ENCODE assay signal across 31 mouse cellular contexts in the genomic region with DNA sequence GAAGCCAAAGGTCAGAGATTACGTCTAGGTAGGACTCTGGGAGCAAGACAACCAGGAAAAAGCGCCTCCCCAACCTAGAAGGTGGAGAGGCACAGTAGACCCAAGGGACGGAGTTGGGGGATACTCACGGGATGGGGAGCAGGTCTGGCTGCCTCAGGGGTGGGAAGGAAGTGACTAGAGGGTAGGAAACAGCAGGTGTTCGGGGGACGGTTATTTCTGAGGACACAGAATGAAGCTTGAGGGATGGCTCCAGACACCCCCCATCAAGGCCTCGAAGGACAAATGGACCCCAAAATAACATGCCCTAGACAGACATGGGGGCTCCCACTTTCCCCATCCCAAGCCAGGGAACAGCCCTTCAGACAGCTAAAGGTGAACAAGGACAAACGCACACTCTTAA. TPM values are rescaled to one million over a fixed set of nuclear protein-coding genes. Genes with fewer than 3 reads are reported as not detected.
DNase-seq lines count a peak whose midpoint lies in the region; ATAC-seq and TF ChIP-seq lines count a peak whose summit lies in the region.
"Had no signal": no experiment of that assay in that cellular context is flagged by ENCODE, and none has a peak within 500 bp of the region (broad histone marks: within the 10 kb centered on the region; RNA-seq: fewer than 3 reads in every experiment).

No protein-coding gene starts in this region.

- no peak for TF ChIP-seq EP300 in lung, postnatal 0 days (IDR thresholded peaks at IDR 0.05)

- H3K36me3 ChIP-seq in liver, embryonic 11.5 days (ENCODE audit: control insufficient read depth, insufficient read depth, low read length) = peaks cover 16% of the 10 kb centered on the region
- H3K36me3 ChIP-seq in lung, postnatal 0 days (ENCODE audit: insufficient read depth, low read length) = peaks cover 17% of the 10 kb centered on the region; the same call in 1 of the 2 replicates

- no peaks in the 10 kb centered on the region for H3K9me3 ChIP-seq in liver, embryonic 11.5 days (ENCODE audit: control insufficient read depth, low read length)
- no peaks in the 10 kb centered on the region for H3K9me3 ChIP-seq in lung, postnatal 0 days (ENCODE audit: low read length)
- H3K9me3 ChIP-seq: embryonic facial prominence, embryonic 10.5 days; embryonic facial prominence, embryonic 15.5 days; forebrain, embryonic 13.5 days; intestine, embryonic 15.5 days; limb, embryonic 12.5 days; midbrain, embryonic 13.5 days; neural tube, embryonic 13.5 days had no signal

- no peak overlapping the region for H3K9ac ChIP-seq in liver, embryonic 11.5 days (ENCODE audit: low read depth, low read length)
- no peak overlapping the region for H3K9ac ChIP-seq in lung, postnatal 0 days (replicated peaks; ENCODE audit: low read depth)
- H3K9ac ChIP-seq: embryonic facial prominence, embryonic 15.5 days; forebrain, embryonic 13.5 days; intestine, embryonic 15.5 days; limb, embryonic 12.5 days; liver, embryonic 14.5 days; lung, embryonic 14.5 days; midbrain, embryonic 13.5 days; neural tube, embryonic 13.5 days had no signal

- no peaks in the 10 kb centered on the region for H3K27me3 ChIP-seq in liver, embryonic 11.5 days (replicated peaks; ENCODE audit: control insufficient read depth, insufficient read depth, low read length)
- H3K27me3 ChIP-seq in lung, postnatal 0 days (replicated peaks; ENCODE audit: insufficient read depth, low read length) = no peaks in the 10 kb centered on the region
- H3K27me3 ChIP-seq: embryonic facial prominence, embryonic 15.5 days; forebrain, embryonic 13.5 days; intestine, embryonic 15.5 days; limb, embryonic 12.5 days; midbrain, embryonic 13.5 days; neural tube, embryonic 13.5 days had no signal

- H3K4me2 ChIP-seq in liver, embryonic 11.5 days = peak overlapping the region; percentile 46; the same call in 1 of the 2 replicates
- no peak overlapping the region for H3K4me2 ChIP-seq in lung, postnatal 0 days (replicated peaks; ENCODE audit: low read depth, low read length)
- H3K4me2 ChIP-seq: embryonic facial prominence, embryonic 15.5 days; forebrain, embryonic 13.5 days; intestine, embryonic 15.5 days; limb, embryonic 12.5 days; lung, embryonic 14.5 days; midbrain, embryonic 13.5 days; neural tube, embryonic 13.5 days had no signal

- no peak overlapping the region for H3K27ac ChIP-seq in liver, embryonic 11.5 days (ENCODE audit: low read depth, low read length)
- H3K27ac ChIP-seq in bone marrow, adult 2 months (ENCODE audit: control insufficient read depth, insufficient read depth, low read depth, low read length, poor library complexity) = no peak overlapping the region
- H3K27ac ChIP-seq in olfactory bulb, adult 2 months (ENCODE audit: insufficient read depth, low read depth, low read length) = no peak overlapping the region
- H3K27ac ChIP-seq in lung, postnatal 0 days (ENCODE audit: low read length) = no peak overlapping the region
- H3K27ac ChIP-seq: embryonic facial prominence, embryonic 10.5 days; embryonic facial prominence, embryonic 15.5 days; forebrain, embryonic 13.5 days; intestine, embryonic 15.5 days; kidney, postnatal 0 days; limb, embryonic 12.5 days; liver, embryonic 14.5 days; midbrain, embryonic 13.5 days; neural tube, embryonic 13.5 days; stomach, postnatal 0 days had no signal

- peak overlapping the region; percentile 35; the same call in 1 of the 2 replicates for H3K4me3 ChIP-seq in liver, embryonic 11.5 days (ENCODE audit: low read depth, low read length)
- peak overlapping the region; percentile 9 for H3K4me3 ChIP-seq in bone marrow, adult 2 months (replicated peaks; ENCODE audit: control insufficient read depth, low read depth, low read length)
- H3K4me3 ChIP-seq in olfactory bulb, adult 2 months (ENCODE audit: insufficient read depth, low read depth, low read length) = peak overlapping the region; percentile 7; the same call in 1 of the 2 replicates
- H3K4me3 ChIP-seq in lung, postnatal 0 days (ENCODE audit: low read depth, low read length) = no peak overlapping the region
- H3K4me3 ChIP-seq: embryonic facial prominence, embryonic 15.5 days; forebrain, embryonic 13.5 days; intestine, embryonic 15.5 days; limb, embryonic 12.5 days; midbrain, embryonic 13.5 days; neural tube, embryonic 13.5 days had no signal

- no peak for DNase-seq in liver, embryonic 11.5 days (ENCODE audit: low spot score)
- DNase-seq in liver = no peak
- DNase-seq in thymus, postnatal 25 days = peak; percentile 54
- DNase-seq in lung, postnatal 0 days (ENCODE audit: low spot score) = no peak
- DNase-seq: cerebellum, adult 8-10 months; cerebellum, postnatal 25 days; gastrocnemius, postnatal 14 days; heart, postnatal 14 days; kidney, adult 2 months; layer of hippocampus, adult 9-11 months; lung, embryonic 14.5 days; retina, postnatal 1 day; right cerebral cortex, postnatal 14 days had no signal

- no peak for TF ChIP-seq POLR2A in bone marrow, adult 2 months (IDR thresholded peaks at IDR 0.05; ENCODE audit: borderline replicate concordance, control insufficient read depth, low read depth, low read length)
- no peak for TF ChIP-seq POLR2A in olfactory bulb, adult 2 months (IDR thresholded peaks at IDR 0.05; ENCODE audit: insufficient read depth, low read depth, low read length)

- TF ChIP-seq CTCF in bone marrow, adult 2 months (IDR thresholded peaks at IDR 0.05; ENCODE audit: control insufficient read depth, insufficient read depth, low read length) = no peak
- TF ChIP-seq CTCF in olfactory bulb, adult 2 months (IDR thresholded peaks at IDR 0.05; ENCODE audit: insufficient read depth, low read depth, low read length) = no peak
- TF ChIP-seq CTCF in lung, postnatal 0 days (IDR thresholded peaks at IDR 0.05) = no peak

- no peak for ATAC-seq in liver, embryonic 11.5 days (replicated peaks; ENCODE audit: low FRiP score)
- no peak for ATAC-seq in lung, postnatal 0 days
- no peak for ATAC-seq in erythroblast, adult 5-6 weeks (replicated peaks; ENCODE audit: low FRiP score, poor library complexity, severe bottlenecking)
- ATAC-seq: forebrain, embryonic 13.5 days; hindbrain, embryonic 16.5 days; intestine, embryonic 15.5 days; midbrain, embryonic 13.5 days had no signal

- H3K4me1 ChIP-seq in liver, embryonic 11.5 days (replicated peaks; ENCODE audit: control insufficient read depth, insufficient read depth, low read length) = peaks cover 4% of the 10 kb centered on the region; the same call in 1 of the 2 replicates
- peaks cover 1% of the 10 kb centered on the region for H3K4me1 ChIP-seq in bone marrow, adult 2 months (ENCODE audit: control insufficient read depth, insufficient read depth, low read length)
- H3K4me1 ChIP-seq in olfactory bulb, adult 2 months (ENCODE audit: control insufficient read depth, insufficient read depth, low read length) = no peaks in the 10 kb centered on the region
- H3K4me1 ChIP-seq in lung, postnatal 0 days (ENCODE audit: insufficient read depth, low read depth, low read length) = no peaks in the 10 kb centered on the region
- H3K4me1 ChIP-seq: embryonic facial prominence, embryonic 15.5 days; forebrain, embryonic 13.5 days; intestine, embryonic 15.5 days; limb, embryonic 12.5 days; midbrain, embryonic 13.5 days; neural tube, embryonic 13.5 days had no signal

- 82% methylated on average over 8 of the region's 8 CpGs for WGBS in liver, embryonic 11.5 days
- WGBS in bone marrow, adult 2 months = 38% methylated on average over 8 of the region's 8 CpGs
- 91% methylated on average over 8 of the region's 8 CpGs for WGBS in olfactory bulb, adult 2 months
- WGBS in lung, postnatal 0 days = 81% methylated on average over 8 of the region's 8 CpGs

RNA-seq across cellular contexts. Expression of gene Lat, which starts 1.0 kb away (rescaled TPM):
- 18.8 and 20.3 TPM in 2 replicates for polyA plus RNA-seq in liver, embryonic 11.5 days (2014; fragmentation: Nextera tagmentation; extraction: Ambion mirVana)
- 55.3 and 74.0 TPM in 2 replicates for polyA plus RNA-seq in bone marrow, adult 2 months (2011; ENCODE audit: insufficient read depth, insufficient read length, low replicate concordance, missing spikeins)
- 430 and 536 TPM in 2 replicates for polyA plus RNA-seq in olfactory bulb, adult 2 months (2012; ENCODE audit: insufficient read depth, insufficient read length, low replicate concordance, missing spikeins)
- polyA plus RNA-seq in lung, postnatal 0 days (2015; fragmentation: Nextera tagmentation; extraction: Ambion mirVana) = 1.6 and 1.7 TPM in 2 replicates
- 1.9 and 2.3 TPM in 2 replicates for total RNA-seq in erythroblast, adult 5-6 weeks (2015; ENCODE audit: low replicate concordance)
- total RNA-seq in erythroblast, adult 5-6 weeks (2017; ENCODE audit: low replicate concordance) = 0.94 and 11.8 TPM in 2 replicates

RNA-seq across cellular contexts. Expression of gene Spns1, which starts 8.9 kb away (rescaled TPM):
- polyA plus RNA-seq in liver, embryonic 11.5 days (2014; fragmentation: Nextera tagmentation; extraction: Ambion mirVana) = 43.8 and 43.9 TPM in 2 replicates
- 13.0 and 32.8 TPM in 2 replicates for polyA plus RNA-seq in bone marrow, adult 2 months (2011; ENCODE audit: insufficient read depth, insufficient read length, low replicate concordance, missing spikeins)
- not detected in 2 replicates for polyA plus RNA-seq in olfactory bulb, adult 2 months (2012; ENCODE audit: insufficient read depth, insufficient read length, low replicate concordance, missing spikeins)
- polyA plus RNA-seq in lung, postnatal 0 days (2015; fragmentation: Nextera tagmentation; extraction: Ambion mirVana) = 50.3 and 53.7 TPM in 2 replicates
- total RNA-seq in erythroblast, adult 5-6 weeks (2015; ENCODE audit: low replicate concordance) = 1.5 and 7.5 TPM in 2 replicates
- total RNA-seq in erythroblast, adult 5-6 weeks (2017; ENCODE audit: low replicate concordance) = 1.7 and 2.5 TPM in 2 replicates

RNA-seq across cellular contexts. Expression of gene Nfatc2ip, which starts 28.2 kb away (rescaled TPM):
- polyA plus RNA-seq in liver, embryonic 11.5 days (2014; fragmentation: Nextera tagmentation; extraction: Ambion mirVana) = 3.6 and 4.0 TPM in 2 replicates
- 11.1 and 15.1 TPM in 2 replicates for polyA plus RNA-seq in bone marrow, adult 2 months (2011; ENCODE audit: insufficient read depth, insufficient read length, low replicate concordance, missing spikeins)
- polyA plus RNA-seq in olfactory bulb, adult 2 months (2012; ENCODE audit: insufficient read depth, insufficient read length, low replicate concordance, missing spikeins) = not detected in 2 replicates
- polyA plus RNA-seq in lung, postnatal 0 days (2015; fragmentation: Nextera tagmentation; extraction: Ambion mirVana) = 1.5 and 2.0 TPM in 2 replicates
- 5.6 and 6.3 TPM in 2 replicates for total RNA-seq in erythroblast, adult 5-6 weeks (2015; ENCODE audit: low replicate concordance)
- total RNA-seq in erythroblast, adult 5-6 weeks (2017; ENCODE audit: low replicate concordance) = 9.8 and 17.8 TPM in 2 replicates

RNA-seq across cellular contexts. Expression of gene Cd19, which starts 46.3 kb away (rescaled TPM):
- polyA plus RNA-seq in liver, embryonic 11.5 days (2014; fragmentation: Nextera tagmentation; extraction: Ambion mirVana) = 0.13 TPM in 1 of 2 replicates, not detected in the other
- polyA plus RNA-seq in bone marrow, adult 2 months (2011; ENCODE audit: insufficient read depth, insufficient read length, low replicate concordance, missing spikeins) = 62.1 and 196 TPM in 2 replicates
- not detected in 2 replicates for polyA plus RNA-seq in olfactory bulb, adult 2 months (2012; ENCODE audit: insufficient read depth, insufficient read length, low replicate concordance, missing spikeins)
- polyA plus RNA-seq in lung, postnatal 0 days (2015; fragmentation: Nextera tagmentation; extraction: Ambion mirVana) = 0.57 and 1.4 TPM in 2 replicates
- total RNA-seq in erythroblast, adult 5-6 weeks (2015; ENCODE audit: low replicate concordance) = not detected in 2 replicates
- total RNA-seq in erythroblast, adult 5-6 weeks (2017; ENCODE audit: low replicate concordance) = 0.28 TPM in 1 of 2 replicates, not detected in the other
- total RNA-seq: granulocyte monocyte progenitor cell, adult 5-6 weeks; left cerebral cortex, postnatal 14 days had no signal
- polyA plus RNA-seq: embryonic facial prominence, embryonic 10.5 days; forebrain, embryonic 13.5 days; heart, embryonic 11.5 days; hindbrain, embryonic 11.5 days; hindbrain, embryonic 16.5 days; intestine, embryonic 15.5 days; limb, embryonic 12.5 days; lung, embryonic 14.5 days; midbrain, embryonic 13.5 days had no signal
